Mouse (Mus musculus) olfactory bulb, adult 2 months (tissue): Measurements from ENCODE around the gene Lmod1. TPM values are rescaled to one million over a fixed set of nuclear protein-coding genes. Genes with fewer than 3 reads are reported as not detected.

Experiments used
- H3K27ac ChIP-seq: fragments of 200-500 bp; 2 replicates; pipeline ENCODE4 v1.5.1; 2012; ENCODE audit warnings: low read depth, low read length; ENCODE audit not compliant: insufficient read depth
- H3K4me1 ChIP-seq: fragments of 200-500 bp; 2 replicates; pipeline ENCODE4 v1.6.1; 2012; ENCODE audit warnings: low read length; ENCODE audit not compliant: control insufficient read depth, insufficient read depth
- H3K4me3 ChIP-seq: fragments of 200-500 bp; 2 replicates; pipeline ENCODE4 v1.5.1; 2012; ENCODE audit warnings: mild to moderate bottlenecking, low read depth, low read length, moderate library complexity; ENCODE audit not compliant: insufficient read depth
- CTCF ChIP-seq: fragments of 200-500 bp; IDR thresholded peaks from 2 replicates; pipeline ENCODE4 v1.5.1; 2012; ENCODE audit warnings: low read depth, mild to moderate bottlenecking, low read length, moderate library complexity; ENCODE audit not compliant: insufficient read depth
- POLR2A ChIP-seq: fragments of 200-500 bp; IDR thresholded peaks from 2 replicates; pipeline ENCODE4 v1.6.1; 2012; ENCODE audit warnings: mild to moderate bottlenecking, low read depth, low read length, moderate library complexity; ENCODE audit not compliant: insufficient read depth
- WGBS: fragments of 180-500 bp; shearing (Covaris S2); methylation state at CpG from one replicate; pipeline ENCODE4 v1.1.7; 2018; 5-methylcytosine and 5-hydroxymethylcytosine counted together
- polyA plus RNA-seq: library from polyadenylated mRNA; stranded (reverse); fragments of >200 nt; gene quantifications from 2 replicates; pipeline ENCODE4 v1.2.4, GENCODE M21; 2012; ENCODE audit warnings: low replicate concordance; ENCODE audit not compliant: missing spikeins, insufficient read depth, insufficient read length

The Lmod1 gene
- polyA plus RNA-seq, 1 experiment, result not detected

GRCm38 (mm10) chr1:135412130-135412529, 87.5 kb downstream of the Lmod1 start:
- TF ChIP-seq POLR2A (no peak), CTCF (no peak)
- Histone ChIP-seq H3K4me3 (no peak overlapping the region), H3K4me1 (0 out of 2 replicates have a peak, but pooled peaks cover 2% of the 10 kb centered on the region), H3K27ac (no peak overlapping the region)
- WGBS, result 80% methylated on average over 4 of the region's 4 CpGs

GRCm38 (mm10) chr1:135413996-135414395, 89.4 kb downstream of the Lmod1 start:
- no peak overlapping the region for H3K4me3 ChIP-seq
- no peak overlapping the region for H3K27ac ChIP-seq
- 0 out of 2 replicates have a peak, but pooled peaks cover 2% of the 10 kb centered on the region for H3K4me1 ChIP-seq
- TF ChIP-seq CTCF (no peak), POLR2A (no peak)

Other genes with a start within 250 kb of the Lmod1 start
- gene Lgr6, start 219.5 kb upstream of the Lmod1 start, polyA plus RNA-seq, result 68.5 TPM in 1 of 2 replicates, not detected in the other
- not detected in 2 replicates for gene Ptpn7, start 192.1 kb upstream of the Lmod1 start, polyA plus RNA-seq
- 415 TPM in 1 of 2 replicates, not detected in the other for gene Arl8a, start 178.0 kb upstream of the Lmod1 start, polyA plus RNA-seq
- not detected in 2 replicates for gene Gpr37l1, start 157.1 kb upstream of the Lmod1 start, polyA plus RNA-seq
- gene Elf3, start 66.2 kb upstream of the Lmod1 start, polyA plus RNA-seq, result not detected in 2 replicates
- gene Rnpep, start 40.7 kb upstream of the Lmod1 start, polyA plus RNA-seq, result not detected in 2 replicates
- not detected in 2 replicates for gene Timm17a, start 11.0 kb upstream of the Lmod1 start, polyA plus RNA-seq
- not detected in 2 replicates for gene Shisa4, start 50.4 kb downstream of the Lmod1 start, polyA plus RNA-seq
- gene Ipo9, start 105.7 kb downstream of the Lmod1 start, polyA plus RNA-seq, result not detected in 2 replicates